Mouse (Mus musculus): ENCODE measurements around the gene Dnajc12. TPM values are rescaled to one million over a fixed set of nuclear protein-coding genes. Genes with fewer than 3 reads are reported as not detected.
"Not testable (repeated sequence)": the region's sequence is repeated elsewhere in the genome, so short reads cannot be mapped to it uniquely, and the experiment has no call there.

Gene Dnajc12
- total RNA-seq, 2 experiments from 2014 or later = 15.6 to 18.2 TPM

- DNase-seq (ENCODE audit: extremely low spot score in 1 of 2, low spot score in 1 of 2) = not testable (repeated sequence)
Measured at GRCm38 (mm10) chr10:63385897-63386296, 3.7 kb downstream of the Dnajc12 start.

- DNase-seq (ENCODE audit: extremely low spot score in 1 of 2, low spot score in 1 of 2) = peak; percentile 65 to 80
Measured at GRCm38 (mm10) chr10:63386444-63386843, 4.2 kb downstream of the Dnajc12 start.

GRCm38 (mm10) chr10:63386991-63387390 is 4.7 kb downstream of the Dnajc12 start:
- no peak for DNase-seq (ENCODE audit: extremely low spot score in 1 of 2, low spot score in 1 of 2)

DNA sequence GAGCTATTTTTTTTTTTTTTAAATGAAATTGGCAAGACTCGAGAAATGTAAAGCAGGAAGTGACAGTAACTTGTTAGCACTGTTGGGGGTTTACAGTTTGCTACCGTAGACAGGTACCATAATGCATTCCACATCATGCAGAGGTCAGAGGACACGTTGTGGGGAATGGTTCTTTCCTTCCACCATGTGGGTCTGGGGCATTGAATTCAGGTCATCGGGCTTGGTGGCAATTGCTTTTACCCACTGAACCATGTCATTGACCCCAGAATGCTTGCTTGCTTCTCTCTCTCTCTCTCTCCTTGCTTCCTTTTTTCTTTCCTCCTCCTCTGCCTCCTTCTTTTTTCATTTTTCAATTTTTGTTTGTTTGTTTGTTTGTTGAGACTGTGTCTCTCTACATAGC is 6.7 kb downstream of the Dnajc12 start:
- no peak for DNase-seq (ENCODE audit: extremely low spot score in 1 of 2, low spot score in 1 of 2)

- DNase-seq (ENCODE audit: extremely low spot score in 1 of 2, low spot score in 1 of 2) = no peak
Measured at GRCm38 (mm10) chr10:63396963-63397362, 14.7 kb downstream of the Dnajc12 start.

GRCm38 (mm10) chr10:63402731-63403504 is 20.7 kb downstream of the Dnajc12 start:
- no peak for DNase-seq (ENCODE audit: extremely low spot score in 1 of 2, low spot score in 1 of 2)

GRCm38 (mm10) chr10:63403636-63404035 is 21.4 kb downstream of the Dnajc12 start:
- DNase-seq (ENCODE audit: extremely low spot score in 1 of 2, low spot score in 1 of 2) = no peak

DNA sequence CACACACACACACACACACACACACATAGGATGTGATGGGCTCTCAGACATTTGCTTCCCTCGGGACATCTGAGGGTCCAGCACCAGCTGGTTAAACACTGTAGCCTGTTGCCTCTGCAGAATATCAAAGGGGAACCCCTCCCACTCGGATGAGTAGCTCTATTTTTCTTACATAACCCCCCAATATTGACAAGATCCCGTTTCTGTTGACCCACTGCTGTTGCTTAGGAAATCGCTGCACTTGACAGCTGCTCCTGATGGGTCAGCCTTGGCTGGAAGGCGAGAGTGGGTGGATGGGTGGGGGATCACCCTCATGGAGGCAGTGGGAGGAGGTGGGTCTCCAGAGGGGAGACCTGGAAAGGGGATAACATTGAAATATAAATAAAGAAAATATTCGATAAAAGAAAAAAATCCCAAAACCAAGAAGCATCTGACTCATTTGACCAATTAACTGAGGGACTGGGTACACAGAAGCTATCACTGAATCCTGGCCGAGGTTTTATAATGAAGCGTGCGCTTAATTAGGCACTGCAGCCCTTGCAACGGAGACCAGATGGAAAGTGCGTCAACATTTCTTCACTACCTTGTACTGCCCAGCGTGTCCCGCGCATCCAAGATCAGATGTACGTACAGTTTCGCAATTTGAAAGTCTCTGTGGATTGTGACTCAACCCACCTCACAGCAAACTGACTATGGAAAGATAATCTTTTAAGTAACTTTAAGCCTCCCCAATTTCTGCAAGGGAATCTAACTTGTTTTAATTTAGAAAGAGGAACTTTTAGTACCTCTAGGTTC is 28.1 kb downstream of the Dnajc12 start:
- no peak for DNase-seq (ENCODE audit: extremely low spot score in 1 of 2, low spot score in 1 of 2)

GRCm38 (mm10) chr10:63411674-63412073 is 29.4 kb downstream of the Dnajc12 start:
- DNase-seq (ENCODE audit: extremely low spot score in 1 of 2, low spot score in 1 of 2) = not testable (repeated sequence)

DNA sequence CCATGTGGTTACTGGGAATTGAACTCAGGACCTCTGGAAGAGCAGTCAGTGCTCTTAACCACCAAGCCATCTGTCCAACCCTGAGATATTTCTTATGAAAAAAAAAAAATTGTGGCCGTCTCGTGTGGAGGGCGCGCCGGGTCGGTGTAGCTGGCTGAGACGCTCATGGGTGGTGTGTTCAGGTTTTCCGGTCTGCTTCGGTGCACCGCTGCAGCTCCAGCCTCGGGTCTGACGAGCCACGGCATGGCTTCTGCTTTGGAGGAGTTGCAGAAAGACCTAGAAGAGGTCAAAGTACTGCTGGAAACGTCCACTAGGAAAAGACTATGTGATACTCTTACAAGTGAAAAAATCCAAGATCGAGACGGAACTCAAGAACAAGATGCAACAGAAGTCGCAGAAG is 30.5 kb downstream of the Dnajc12 start:
- DNase-seq (ENCODE audit: extremely low spot score in 1 of 2, low spot score in 1 of 2) = no peak

GRCm38 (mm10) chr10:63415287-63415686 is 33.0 kb downstream of the Dnajc12 start:
- no peak for DNase-seq (ENCODE audit: extremely low spot score in 1 of 2, low spot score in 1 of 2)

- DNase-seq (ENCODE audit: extremely low spot score in 1 of 2, low spot score in 1 of 2) = no peak
Measured at GRCm38 (mm10) chr10:63415850-63416249, 33.6 kb downstream of the Dnajc12 start.

GRCm38 (mm10) chr10:63417061-63417460 is 34.8 kb downstream of the Dnajc12 start:
- DNase-seq (ENCODE audit: extremely low spot score in 1 of 2, low spot score in 1 of 2) = no peak

DNA sequence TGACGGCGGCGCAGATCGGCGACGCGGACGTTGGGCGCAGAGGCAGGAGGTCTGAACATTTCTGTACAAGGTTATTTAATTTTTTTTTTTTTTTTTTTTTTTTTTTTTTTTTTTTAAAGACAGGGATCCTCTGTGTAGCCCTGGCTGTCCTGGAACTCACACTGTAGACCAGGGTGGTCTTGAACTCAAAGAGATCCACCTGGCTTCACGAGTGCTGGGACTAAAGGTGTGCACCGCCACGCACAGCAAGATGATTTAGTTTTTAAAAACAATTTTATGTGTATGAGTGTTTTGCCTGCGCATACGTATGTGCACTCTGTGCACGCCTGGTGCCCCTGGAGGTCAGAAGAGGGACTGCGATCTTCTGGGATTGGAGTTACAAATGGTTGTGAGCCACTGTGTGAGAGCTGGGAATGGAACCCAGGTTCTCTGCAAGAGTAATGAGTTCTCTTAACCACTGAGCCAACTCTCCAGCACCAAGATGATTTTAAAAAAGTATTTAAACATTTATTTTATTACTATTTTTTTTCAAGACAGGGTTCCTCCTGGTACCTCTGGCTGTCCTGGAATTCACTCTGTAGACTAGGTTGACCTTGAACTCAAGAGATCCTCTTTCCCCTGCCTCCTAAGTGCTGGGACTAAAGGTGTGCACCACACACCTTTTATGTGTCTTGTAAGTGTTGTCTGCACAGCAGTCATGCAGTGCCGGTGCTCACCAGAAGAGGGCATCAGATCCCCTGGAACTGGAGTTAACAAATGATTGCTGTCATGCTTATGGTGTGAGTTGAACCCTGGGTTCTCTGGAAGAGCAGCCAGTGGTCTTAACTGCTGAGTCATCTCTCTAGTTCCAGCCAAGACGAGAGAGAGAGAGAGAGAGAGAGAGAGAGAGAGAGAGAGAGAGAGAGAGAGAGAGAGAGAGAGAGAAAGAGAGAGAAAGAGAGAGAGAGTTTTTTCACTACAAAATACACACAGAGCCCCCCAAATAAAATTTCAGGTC is 39.8 kb downstream of the Dnajc12 start, which contains the start of gene Gm7075:
Gene Gm7075 (minus strand): TSS at position 51 of the 997 bp plus-strand sequence.
- peak in 1 of 2 experiments; percentile 62 for DNase-seq (ENCODE audit: extremely low spot score in 1 of 2, low spot score in 1 of 2)

GRCm38 (mm10) chr10:63422736-63422992 is 40.4 kb downstream of the Dnajc12 start:
- DNase-seq (ENCODE audit: extremely low spot score in 1 of 2, low spot score in 1 of 2) = no peak

- no peak for DNase-seq (ENCODE audit: extremely low spot score in 1 of 2, low spot score in 1 of 2)
Measured at GRCm38 (mm10) chr10:63423591-63424474, 41.6 kb downstream of the Dnajc12 start.

- peak in 1 of 2 experiments; percentile 29 for DNase-seq (ENCODE audit: extremely low spot score in 1 of 2, low spot score in 1 of 2)
Measured at GRCm38 (mm10) chr10:63424475-63424814, 42.2 kb downstream of the Dnajc12 start.

GRCm38 (mm10) chr10:63427146-63427545 is 44.9 kb downstream of the Dnajc12 start:
- no peak for DNase-seq (ENCODE audit: extremely low spot score in 1 of 2, low spot score in 1 of 2)

GRCm38 (mm10) chr10:63428243-63429022 is 46.2 kb downstream of the Dnajc12 start:
- peak; percentile 10 to 20 for DNase-seq (ENCODE audit: extremely low spot score in 1 of 2, low spot score in 1 of 2)
